8 mouse cellular contexts compared by ENCODE assay signal in genomic region chr1:184846092-184846750, GRCm38 (mm10). TPM values are rescaled to one million over a fixed set of nuclear protein-coding genes. Genes with fewer than 3 reads are reported as not detected.
DNase-seq lines count a peak whose midpoint lies in the region; ATAC-seq and TF ChIP-seq lines count a peak whose summit lies in the region.

TSS of gene Marc2 (minus strand) at chr1:184846451.

- no peak for TF ChIP-seq EP300 in ES-Bruce4 (IDR thresholded peaks at IDR 0.05; ENCODE audit: insufficient read depth, low read depth, low read length)
- TF ChIP-seq EP300 in heart, postnatal 0 days (IDR thresholded peaks at IDR 0.05; ENCODE audit: low read depth), result no peak

- H3K27ac ChIP-seq in ES-Bruce4 (ENCODE audit: insufficient read depth, low read length), result no peak within 1 kb of the TSS
- H3K27ac ChIP-seq in heart, postnatal 0 days (ENCODE audit: low read depth), result peak within 1 kb of the TSS; percentile 89

- H3K4me2 ChIP-seq in heart, postnatal 0 days (ENCODE audit: low read depth, low read length), result peak within 1 kb of the TSS; percentile 97

- H3K9me3 ChIP-seq in ES-Bruce4 (replicated peaks; ENCODE audit: control insufficient read depth, insufficient read depth, low read length, poor library complexity, severe bottlenecking), result no peaks in the 10 kb centered on the region
- H3K9me3 ChIP-seq in heart, postnatal 0 days (replicated peaks; ENCODE audit: control insufficient read depth, low read length), result no peaks in the 10 kb centered on the region

- no peak for TF ChIP-seq POLR2A in ES-Bruce4 (IDR thresholded peaks at IDR 0.05; ENCODE audit: insufficient read depth, low read length)

- no peak for TF ChIP-seq CTCF in ES-Bruce4 (IDR thresholded peaks at IDR 0.05; ENCODE audit: low read depth, low read length)
- TF ChIP-seq CTCF in heart, postnatal 0 days (IDR thresholded peaks at IDR 0.05; ENCODE audit: low read depth), result no peak

- peak; percentile 35 for ATAC-seq in frontal cortex, adult (ENCODE audit: low TSS enrichment)
- ATAC-seq in erythroblast, adult 5-6 weeks (replicated peaks; ENCODE audit: low FRiP score, poor library complexity, severe bottlenecking), result peak; percentile 49
- ATAC-seq in heart, postnatal 0 days (ENCODE audit: insufficient read depth, low read depth), result no peak
- peak; percentile 9 for ATAC-seq in megakaryocyte-erythroid progenitor cell, adult 5-6 weeks (replicated peaks; ENCODE audit: low FRiP score, low TSS enrichment, poor library complexity, severe bottlenecking)

- H3K27me3 ChIP-seq in ES-Bruce4 (ENCODE audit: control insufficient read depth, insufficient read depth, low read length, poor library complexity, severe bottlenecking), result no peaks in the 10 kb centered on the region
- no peaks in the 10 kb centered on the region for H3K27me3 ChIP-seq in heart, postnatal 0 days (ENCODE audit: control insufficient read depth, insufficient read depth, low read length)

- H3K4me1 ChIP-seq in ES-Bruce4 (ENCODE audit: control insufficient read depth, insufficient read depth, low read length), result no peaks in the 10 kb centered on the region
- H3K4me1 ChIP-seq in heart, postnatal 0 days (ENCODE audit: control insufficient read depth, insufficient read depth), result peaks cover 18% of the 10 kb centered on the region

- no peak for DNase-seq in frontal cortex, postnatal 36 days (ENCODE audit: low spot score in 2 of 2)
- no peak for DNase-seq in heart, postnatal 0 days (ENCODE audit: low spot score)
- DNase-seq in large intestine, adult 2 months (ENCODE audit: low read depth, low spot score), result no peak
- DNase-seq in MN1 (ENCODE audit: low spot score), result no peak

- H3K36me3 ChIP-seq in ES-Bruce4 (ENCODE audit: control insufficient read depth, insufficient read depth, low read length, poor library complexity, severe bottlenecking), result no peaks in the 10 kb centered on the region
- H3K36me3 ChIP-seq in heart, postnatal 0 days (replicated peaks; ENCODE audit: control insufficient read depth, insufficient read depth, low read length), result no peaks in the 10 kb centered on the region

- H3K4me3 ChIP-seq in ES-Bruce4 (ENCODE audit: low read depth, low read length), result peak within 1 kb of the TSS; percentile 79
- peak within 1 kb of the TSS; percentile 87 for H3K4me3 ChIP-seq in heart, postnatal 0 days (ENCODE audit: low read depth, low read length)

- H3K9ac ChIP-seq in ES-Bruce4 (ENCODE audit: low read depth, poor library complexity, severe bottlenecking), result peak within 1 kb of the TSS; percentile 47
- peak within 1 kb of the TSS; percentile 70 for H3K9ac ChIP-seq in heart, postnatal 0 days (replicated peaks; ENCODE audit: low read depth, low read length)

- 6% methylated on average over 18 of the region's 18 CpGs for WGBS in heart, postnatal 0 days
- 1% methylated on average over 18 of the region's 18 CpGs for WGBS in large intestine, adult 2 months

RNA-seq across cellular contexts. Expression of gene Marc2, which starts in this region (rescaled TPM):
- 70.9 and 77.4 TPM in 2 replicates for polyA plus RNA-seq in ES-Bruce4 (2011; ENCODE audit: insufficient read depth, insufficient read length, low read depth, missing spikeins)
- total RNA-seq in erythroblast, adult 5-6 weeks (2015; ENCODE audit: low replicate concordance), result 31.6 and 35.5 TPM in 2 replicates
- 24.7 and 25.2 TPM in 2 replicates for total RNA-seq in erythroblast, adult 5-6 weeks (2017; ENCODE audit: low replicate concordance)
- total RNA-seq in heart, postnatal 0 days (2014; rRNA removed; ENCODE audit: low replicate concordance), result 82.7 and 90.0 TPM in 2 replicates
- 133 and 135 TPM in 2 replicates for polyA plus RNA-seq in heart, postnatal 0 days (2015; fragmentation: Nextera tagmentation; extraction: Ambion mirVana)
- 148 and 175 TPM in 2 replicates for polyA plus RNA-seq in large intestine, adult 2 months (2012; rRNA removed)
- total RNA-seq in megakaryocyte-erythroid progenitor cell, adult 5-6 weeks (2014; fragmentation: Nextera tagmentation), result 166 and 271 TPM in 2 replicates
- 101 and 114 TPM in 2 replicates for total RNA-seq in megakaryocyte-erythroid progenitor cell, adult 5-6 weeks (2017)
